Mouse (Mus musculus): ENCODE data around the gene Arfgef3. TPM values are rescaled to one million over a fixed set of nuclear protein-coding genes. Genes with fewer than 3 reads are reported as not detected.

The Arfgef3 gene
- polyA plus RNA-seq, 1 experiment from 2014 or later: 0.07 TPM

DNA sequence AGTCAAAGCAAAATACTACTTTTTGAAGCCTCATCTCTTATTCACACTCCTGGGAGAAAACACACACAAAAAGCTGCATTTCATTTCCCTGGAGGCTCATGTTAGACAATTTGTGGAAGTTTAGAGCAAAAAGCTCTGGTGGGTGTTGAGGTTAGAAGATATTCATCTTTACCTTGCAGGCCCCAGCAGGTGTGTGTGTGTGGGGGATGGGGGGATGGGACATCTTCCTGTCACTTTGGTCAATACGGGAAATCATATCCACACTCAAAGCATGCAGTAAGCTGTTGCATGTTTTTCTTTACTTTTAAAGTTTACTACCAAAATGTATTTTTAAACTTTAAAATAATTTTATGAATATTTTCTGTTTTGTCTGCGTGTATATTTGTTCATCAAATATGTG lies 79.7 kb downstream of the Arfgef3 start:
- no peak overlapping the region for H3K9ac ChIP-seq (ENCODE audit: low read depth, low read length)
- H3K27me3 ChIP-seq (replicated peaks; ENCODE audit: control insufficient read depth, insufficient read depth, low read length): no peaks in the 10 kb centered on the region
- 70% methylated on average over 2 of the region's 2 CpGs for WGBS
- H3K27ac ChIP-seq (ENCODE audit: low read depth, low read length): no peak overlapping the region
- H3K9me3 ChIP-seq (ENCODE audit: control insufficient read depth, low read length): 0 out of 2 replicates have a peak, but pooled peaks cover 3% of the 10 kb centered on the region
- H3K4me1 ChIP-seq (replicated peaks; ENCODE audit: control insufficient read depth, insufficient read depth, low read length): no peaks in the 10 kb centered on the region
- no peak overlapping the region for H3K4me2 ChIP-seq
- DNase-seq (ENCODE audit: low spot score) (no peak), ATAC-seq (replicated peaks; ENCODE audit: low FRiP score) (no peak)
- no peak overlapping the region for H3K4me3 ChIP-seq (ENCODE audit: low read depth, low read length)
- H3K36me3 ChIP-seq (ENCODE audit: control insufficient read depth, insufficient read depth, low read length): no peaks in the 10 kb centered on the region

DNA sequence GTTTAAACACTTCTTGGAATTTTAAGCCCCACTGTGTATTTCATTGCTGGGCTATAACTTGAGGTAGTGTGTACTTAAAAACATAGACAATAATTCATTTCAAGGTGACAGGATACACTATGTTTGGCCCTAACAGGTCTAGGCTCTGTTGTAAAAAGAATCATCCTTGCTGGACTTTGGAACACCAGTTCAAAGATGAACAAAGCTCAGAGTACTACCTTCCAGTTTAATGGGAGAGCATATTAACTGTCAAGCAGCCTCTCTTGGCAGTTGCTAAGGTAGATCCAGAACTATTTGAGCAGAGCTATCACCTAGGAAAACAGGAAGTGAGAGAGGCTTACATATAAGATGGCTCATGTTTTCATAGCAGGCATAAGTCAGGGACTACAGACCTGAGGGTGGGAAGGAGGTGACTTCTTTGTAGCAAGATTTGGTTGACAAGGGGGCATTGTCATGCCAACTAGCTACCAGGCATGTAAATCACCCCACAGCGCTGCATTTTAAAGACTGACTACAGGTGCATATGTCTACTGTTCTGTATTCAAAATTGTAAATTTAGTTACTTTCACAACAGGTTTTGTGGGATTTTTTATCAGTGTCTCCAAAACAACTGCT lies 82.0 kb downstream of the Arfgef3 start:
- 89% methylated on average over 1 of the region's 1 CpGs for WGBS
- no peaks in the 10 kb centered on the region for H3K27me3 ChIP-seq (replicated peaks; ENCODE audit: control insufficient read depth, insufficient read depth, low read length)

DNA sequence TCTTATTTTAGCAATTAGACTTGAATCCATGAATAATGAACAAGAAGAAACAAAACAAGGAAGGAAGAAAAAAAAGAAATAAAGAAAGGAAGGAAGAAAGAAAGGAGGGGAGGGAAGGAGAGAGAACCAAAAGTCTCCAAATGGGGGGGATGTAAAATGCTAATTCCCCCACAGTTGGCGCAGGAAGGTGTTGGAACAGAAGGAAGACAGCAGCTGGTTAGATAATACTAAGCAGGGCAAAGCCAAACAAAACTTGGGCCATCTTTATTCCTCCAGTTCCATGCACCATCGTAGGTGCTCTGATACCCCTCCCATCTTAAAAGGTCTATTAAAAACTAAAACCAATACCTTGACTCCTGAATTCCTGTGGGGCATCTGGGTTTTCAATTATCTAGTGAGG lies 82.8 kb downstream of the Arfgef3 start:
- Histone ChIP-seq H3K27ac (ENCODE audit: low read depth, low read length) (no peak overlapping the region), H3K9ac (ENCODE audit: low read depth, low read length) (no peak overlapping the region), H3K9me3 (ENCODE audit: control insufficient read depth, low read length) (0 out of 2 replicates have a peak, but pooled peaks cover 3% of the 10 kb centered on the region), H3K4me3 (ENCODE audit: low read depth, low read length) (no peak overlapping the region), H3K36me3 (ENCODE audit: control insufficient read depth, insufficient read depth, low read length) (no peaks in the 10 kb centered on the region), H3K27me3 (replicated peaks; ENCODE audit: control insufficient read depth, insufficient read depth, low read length) (no peaks in the 10 kb centered on the region), H3K4me2 (no peak overlapping the region), H3K4me1 (replicated peaks; ENCODE audit: control insufficient read depth, insufficient read depth, low read length) (no peaks in the 10 kb centered on the region)
- no peak for DNase-seq (ENCODE audit: low spot score)
- WGBS: 90% methylated on average over 2 of the region's 2 CpGs
- no peak for ATAC-seq (replicated peaks; ENCODE audit: low FRiP score)

More for the DNA sequence above, 82.0 kb downstream of the Arfgef3 start:
- Histone ChIP-seq H3K4me2 (no peak overlapping the region), H3K9me3 (ENCODE audit: control insufficient read depth, low read length) (0 out of 2 replicates have a peak, but pooled peaks cover 3% of the 10 kb centered on the region), H3K36me3 (ENCODE audit: control insufficient read depth, insufficient read depth, low read length) (no peaks in the 10 kb centered on the region), H3K4me3 (ENCODE audit: low read depth, low read length) (no peak overlapping the region), H3K27ac (ENCODE audit: low read depth, low read length) (no peak overlapping the region), H3K9ac (ENCODE audit: low read depth, low read length) (no peak overlapping the region), H3K4me1 (replicated peaks; ENCODE audit: control insufficient read depth, insufficient read depth, low read length) (no peaks in the 10 kb centered on the region)
- ATAC-seq (replicated peaks; ENCODE audit: low FRiP score) (no peak), DNase-seq (ENCODE audit: low spot score) (no peak)

DNA sequence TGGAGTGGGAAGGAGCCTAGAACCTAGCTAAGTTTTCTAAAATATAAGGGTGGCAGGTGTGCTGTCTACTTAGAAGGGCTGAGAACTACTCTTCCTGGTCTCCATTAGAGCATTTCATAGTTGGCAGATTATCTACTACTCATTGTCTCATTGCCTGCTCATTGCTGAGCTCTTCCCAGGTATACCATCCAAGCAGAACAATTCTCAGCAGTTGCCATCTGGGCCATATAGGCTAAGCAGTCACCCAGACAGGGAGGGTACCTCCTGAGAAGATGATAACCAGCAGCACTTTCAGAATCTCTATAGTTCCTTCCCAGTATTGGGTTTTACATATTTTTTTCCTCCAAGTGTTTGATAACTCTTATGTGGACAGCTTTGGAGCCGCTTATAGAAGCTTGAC lies 86.2 kb downstream of the Arfgef3 start:
- no peak overlapping the region for H3K9ac ChIP-seq (ENCODE audit: low read depth, low read length)
- no peaks in the 10 kb centered on the region for H3K36me3 ChIP-seq (ENCODE audit: control insufficient read depth, insufficient read depth, low read length)
- no peaks in the 10 kb centered on the region for H3K4me1 ChIP-seq (replicated peaks; ENCODE audit: control insufficient read depth, insufficient read depth, low read length)
- 0 out of 2 replicates have a peak, but pooled peaks cover 3% of the 10 kb centered on the region for H3K9me3 ChIP-seq (ENCODE audit: control insufficient read depth, low read length)
- no peak overlapping the region for H3K27ac ChIP-seq (ENCODE audit: low read depth, low read length)
- 79% methylated on average over 1 of the region's 1 CpGs for WGBS
- no peak for ATAC-seq (replicated peaks; ENCODE audit: low FRiP score)
- no peak for DNase-seq (ENCODE audit: low spot score)
- H3K4me3 ChIP-seq (ENCODE audit: low read depth, low read length): no peak overlapping the region
- H3K4me2 ChIP-seq: no peak overlapping the region
- no peaks in the 10 kb centered on the region for H3K27me3 ChIP-seq (replicated peaks; ENCODE audit: control insufficient read depth, insufficient read depth, low read length)

DNA sequence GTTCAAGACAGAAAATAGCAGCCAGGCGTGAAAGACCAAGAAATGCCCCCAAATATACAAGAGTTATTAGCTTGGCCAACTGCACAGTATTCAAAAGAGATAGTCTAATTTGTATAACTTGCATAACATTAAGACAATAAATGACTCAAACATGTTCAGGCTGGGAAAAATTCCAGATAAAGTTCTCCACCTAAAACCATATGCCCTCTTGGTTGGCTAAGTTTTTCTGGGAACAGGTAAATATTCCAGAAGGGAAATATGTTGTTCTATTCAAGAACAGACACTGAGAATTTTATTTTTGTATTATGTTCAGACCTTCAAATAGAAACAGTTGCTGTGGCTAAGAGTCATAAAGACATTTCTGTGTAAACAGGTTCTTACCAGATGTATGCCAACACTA lies 96.7 kb downstream of the Arfgef3 start:
- 70% methylated on average over 1 of the region's 1 CpGs for WGBS
- ATAC-seq (replicated peaks; ENCODE audit: low FRiP score) (no peak), DNase-seq (ENCODE audit: low spot score) (no peak)
- H3K27me3 ChIP-seq (replicated peaks; ENCODE audit: control insufficient read depth, insufficient read depth, low read length): no peaks in the 10 kb centered on the region
- H3K9me3 ChIP-seq (ENCODE audit: control insufficient read depth, low read length): no peaks in the 10 kb centered on the region
- no peaks in the 10 kb centered on the region for H3K4me1 ChIP-seq (replicated peaks; ENCODE audit: control insufficient read depth, insufficient read depth, low read length)
- no peak overlapping the region for H3K27ac ChIP-seq (ENCODE audit: low read depth, low read length)
- H3K4me3 ChIP-seq (ENCODE audit: low read depth, low read length): no peak overlapping the region
- no peaks in the 10 kb centered on the region for H3K36me3 ChIP-seq (ENCODE audit: control insufficient read depth, insufficient read depth, low read length)
- no peak overlapping the region for H3K9ac ChIP-seq (ENCODE audit: low read depth, low read length)
- no peak overlapping the region for H3K4me2 ChIP-seq

DNA sequence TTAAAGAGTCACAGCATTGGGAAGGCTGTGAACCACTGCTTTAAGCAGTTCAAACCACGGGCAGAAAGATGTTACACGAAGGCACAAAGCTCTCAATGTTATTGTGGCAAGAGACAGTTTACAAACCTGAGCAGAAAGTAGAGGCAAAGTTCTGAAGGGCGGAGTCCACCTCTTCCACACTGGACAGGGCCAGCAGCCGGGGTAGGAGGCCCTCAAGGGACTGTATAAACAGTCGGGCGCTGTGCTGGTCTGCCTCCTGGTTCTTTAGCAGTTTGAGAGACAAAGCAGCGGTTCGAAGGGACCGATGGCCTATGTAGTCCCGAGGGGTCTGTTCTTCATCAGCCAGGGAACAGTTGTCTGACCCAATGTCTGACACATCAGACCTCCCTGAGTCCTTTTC lies 97.7 kb downstream of the Arfgef3 start:
- no peak overlapping the region for H3K9ac ChIP-seq (ENCODE audit: low read depth, low read length)
- DNase-seq (ENCODE audit: low spot score): no peak
- H3K27ac ChIP-seq (ENCODE audit: low read depth, low read length): no peak overlapping the region
- H3K4me2 ChIP-seq: no peak overlapping the region
- H3K36me3 ChIP-seq (ENCODE audit: control insufficient read depth, insufficient read depth, low read length): no peaks in the 10 kb centered on the region
- ATAC-seq (replicated peaks; ENCODE audit: low FRiP score): no peak
- H3K4me3 ChIP-seq (ENCODE audit: low read depth, low read length): no peak overlapping the region
- H3K9me3 ChIP-seq (ENCODE audit: control insufficient read depth, low read length): no peaks in the 10 kb centered on the region
- H3K27me3 ChIP-seq (replicated peaks; ENCODE audit: control insufficient read depth, insufficient read depth, low read length): no peaks in the 10 kb centered on the region
- WGBS: 74% methylated on average over 10 of the region's 10 CpGs
- H3K4me1 ChIP-seq (replicated peaks; ENCODE audit: control insufficient read depth, insufficient read depth, low read length): no peaks in the 10 kb centered on the region

DNA sequence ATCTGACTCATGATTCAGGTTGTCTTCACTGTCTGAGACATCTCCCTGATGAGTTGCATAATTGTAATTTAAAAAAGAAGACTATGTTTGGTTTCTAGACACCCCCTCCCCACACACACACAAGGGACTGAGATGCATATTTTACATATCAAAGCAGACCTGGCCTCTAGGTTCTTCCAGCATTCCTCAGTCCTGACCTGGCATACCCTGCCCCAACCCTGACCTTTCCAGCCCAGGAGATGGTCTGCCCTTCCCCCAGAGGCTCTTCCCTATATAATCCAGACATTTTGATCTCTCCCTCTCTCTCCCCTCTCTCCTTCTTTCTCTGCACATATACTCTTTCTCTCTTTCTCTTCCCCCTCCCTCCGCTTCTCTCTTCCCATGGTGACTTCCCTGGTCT lies 99.4 kb downstream of the Arfgef3 start:
- Histone ChIP-seq H3K4me2 (no peak overlapping the region), H3K27me3 (replicated peaks; ENCODE audit: control insufficient read depth, insufficient read depth, low read length) (no peaks in the 10 kb centered on the region), H3K9me3 (ENCODE audit: control insufficient read depth, low read length) (no peaks in the 10 kb centered on the region), H3K4me1 (replicated peaks; ENCODE audit: control insufficient read depth, insufficient read depth, low read length) (no peaks in the 10 kb centered on the region), H3K4me3 (ENCODE audit: low read depth, low read length) (no peak overlapping the region), H3K36me3 (ENCODE audit: control insufficient read depth, insufficient read depth, low read length) (no peaks in the 10 kb centered on the region), H3K9ac (ENCODE audit: low read depth, low read length) (no peak overlapping the region), H3K27ac (ENCODE audit: low read depth, low read length) (no peak overlapping the region)
- WGBS: 89% methylated on average over 1 of the region's 1 CpGs
- no peak for DNase-seq (ENCODE audit: low spot score)
- ATAC-seq (replicated peaks; ENCODE audit: low FRiP score): no peak

DNA sequence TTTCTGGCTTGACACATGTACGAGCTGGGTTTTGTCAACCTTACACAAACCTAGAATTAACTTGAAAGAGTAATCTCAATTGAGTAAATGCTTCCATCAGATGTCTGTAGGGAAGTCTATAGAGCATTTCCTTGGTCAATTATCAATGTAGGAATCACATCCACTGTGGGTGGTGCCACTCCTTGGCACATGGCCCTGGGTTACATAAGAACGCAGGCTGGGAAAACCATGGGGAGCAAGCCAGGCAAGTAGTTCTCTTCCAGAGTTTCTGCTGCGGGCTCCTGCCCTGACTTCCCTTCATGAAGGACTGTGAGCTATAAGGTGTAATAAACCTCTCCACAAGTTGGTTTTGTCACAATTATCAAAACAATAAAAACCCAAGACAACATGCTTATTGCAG lies 100.2 kb downstream of the Arfgef3 start:
- no peak for DNase-seq (ENCODE audit: low spot score)
- Histone ChIP-seq H3K27ac (ENCODE audit: low read depth, low read length) (no peak overlapping the region), H3K4me2 (no peak overlapping the region), H3K4me3 (ENCODE audit: low read depth, low read length) (no peak overlapping the region), H3K36me3 (ENCODE audit: control insufficient read depth, insufficient read depth, low read length) (no peaks in the 10 kb centered on the region), H3K9me3 (ENCODE audit: control insufficient read depth, low read length) (no peaks in the 10 kb centered on the region), H3K9ac (ENCODE audit: low read depth, low read length) (no peak overlapping the region), H3K27me3 (replicated peaks; ENCODE audit: control insufficient read depth, insufficient read depth, low read length) (no peaks in the 10 kb centered on the region), H3K4me1 (replicated peaks; ENCODE audit: control insufficient read depth, insufficient read depth, low read length) (no peaks in the 10 kb centered on the region)
- WGBS: 84% methylated on average over 3 of the region's 3 CpGs
- ATAC-seq (replicated peaks; ENCODE audit: low FRiP score): no peak

DNA sequence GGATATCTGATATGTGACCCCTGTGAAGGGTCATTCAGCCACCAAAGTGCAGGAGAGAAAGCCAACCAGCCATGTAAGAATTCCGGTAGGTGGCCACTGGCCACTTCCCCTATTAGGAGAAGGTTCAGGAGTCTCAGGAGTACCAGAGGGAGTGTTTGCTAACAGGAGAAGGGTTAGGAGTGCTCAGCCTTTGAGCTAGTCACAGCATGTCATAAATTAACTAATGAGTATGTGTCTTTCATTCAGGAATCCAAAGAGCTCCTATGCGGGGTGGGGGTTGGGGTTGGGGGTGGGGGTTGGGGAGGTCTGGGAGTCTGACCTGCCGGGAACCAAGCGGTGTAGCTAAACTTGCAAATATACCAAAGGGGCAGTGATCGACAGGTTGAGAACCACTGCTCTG lies 100.9 kb downstream of the Arfgef3 start:
- Histone ChIP-seq H3K36me3 (ENCODE audit: control insufficient read depth, insufficient read depth, low read length) (no peaks in the 10 kb centered on the region), H3K9ac (ENCODE audit: low read depth, low read length) (no peak overlapping the region), H3K4me2 (no peak overlapping the region), H3K9me3 (ENCODE audit: control insufficient read depth, low read length) (no peaks in the 10 kb centered on the region), H3K27ac (ENCODE audit: low read depth, low read length) (no peak overlapping the region), H3K27me3 (replicated peaks; ENCODE audit: control insufficient read depth, insufficient read depth, low read length) (no peaks in the 10 kb centered on the region), H3K4me3 (ENCODE audit: low read depth, low read length) (no peak overlapping the region), H3K4me1 (replicated peaks; ENCODE audit: control insufficient read depth, insufficient read depth, low read length) (no peaks in the 10 kb centered on the region)
- WGBS: 66% methylated on average over 5 of the region's 5 CpGs
- no peak for ATAC-seq (replicated peaks; ENCODE audit: low FRiP score)
- no peak for DNase-seq (ENCODE audit: low spot score)

Data from liver, embryonic 11.5 days (tissue).